Mouse (Mus musculus) urinary bladder, postnatal 14 days (tissue): ENCODE data around the gene Cd5.
A peak's percentile ranks its signal among the peaks of the same experiment; 100 is the strongest.

ENCODE experiments used
- DNase-seq: peaks from one replicate; pipeline ENCODE4 v3.0.0; 2021; ENCODE audit warnings: low spot score

The Cd5 gene

GRCm38 (mm10) chr19:10758708-10759107 lies 19.9 kb upstream of the Cd5 start:
- no peak for DNase-seq

DNA sequence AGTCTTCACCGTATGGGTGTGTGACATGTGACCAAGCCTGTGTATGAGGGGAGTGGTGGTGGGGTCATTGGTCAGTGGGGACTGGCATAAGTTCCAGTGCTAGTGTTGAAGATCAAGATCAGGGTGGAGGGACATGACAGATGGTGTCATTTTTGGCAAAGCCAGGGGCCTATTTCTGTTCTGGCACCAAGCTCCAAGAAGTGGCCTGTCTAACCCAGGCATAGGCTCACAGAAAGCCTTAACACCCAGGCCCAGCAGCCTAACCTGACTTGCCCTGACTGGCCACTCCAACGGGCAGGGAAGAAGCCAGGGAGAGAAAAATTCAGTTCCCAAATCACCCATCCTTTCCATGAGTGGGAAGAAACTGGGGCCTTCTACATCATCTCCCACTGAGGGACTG lies 18.7 kb upstream of the Cd5 start:
- no peak for DNase-seq

- no peak for DNase-seq
Measured at GRCm38 (mm10) chr19:10757125-10757524, 18.3 kb upstream of the Cd5 start.

DNA sequence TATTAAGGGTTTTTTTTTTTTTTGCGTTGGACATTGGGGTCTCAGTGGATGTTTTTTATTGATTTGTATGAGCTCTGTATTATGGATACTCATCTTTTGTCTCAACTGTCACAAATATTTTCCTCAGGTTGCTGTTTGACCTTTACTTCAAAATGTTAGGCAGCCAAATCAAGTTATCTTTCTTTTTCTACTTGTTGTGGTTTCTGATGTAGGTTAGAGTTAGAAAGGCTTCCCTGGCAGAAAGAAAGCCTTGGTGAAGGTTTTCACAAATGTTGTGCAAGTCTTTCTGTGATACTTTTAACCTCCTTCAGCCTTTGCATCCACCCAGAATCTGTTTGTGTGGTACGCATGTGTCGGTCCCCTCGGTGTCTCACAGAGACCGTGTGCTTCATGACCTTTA lies 13.8 kb upstream of the Cd5 start:
- DNase-seq = no peak

GRCm38 (mm10) chr19:10752106-10752505 lies 13.3 kb upstream of the Cd5 start:
- no peak for DNase-seq

- no peak for DNase-seq
Measured at GRCm38 (mm10) chr19:10751607-10752006, 12.8 kb upstream of the Cd5 start.

DNA sequence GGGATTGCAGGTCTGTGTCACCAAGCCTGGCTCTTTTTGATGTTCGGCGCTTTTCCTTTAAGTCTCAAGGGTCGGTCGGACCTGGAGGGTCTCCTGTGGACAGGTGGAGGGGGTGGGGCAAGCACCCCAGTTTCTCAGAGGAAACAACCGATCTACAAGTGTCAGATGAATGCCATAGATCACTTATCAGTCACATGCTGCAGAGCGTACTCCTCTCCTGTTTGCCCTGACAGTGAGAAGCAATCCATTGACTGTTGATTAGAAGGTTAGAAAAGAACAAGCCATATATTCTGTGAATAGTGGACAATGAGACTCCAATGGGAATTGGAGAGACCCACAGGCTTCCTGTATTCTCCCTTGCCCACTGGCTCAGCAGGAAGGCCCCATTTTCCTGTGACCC lies 11.4 kb upstream of the Cd5 start:
- DNase-seq = no peak

DNA sequence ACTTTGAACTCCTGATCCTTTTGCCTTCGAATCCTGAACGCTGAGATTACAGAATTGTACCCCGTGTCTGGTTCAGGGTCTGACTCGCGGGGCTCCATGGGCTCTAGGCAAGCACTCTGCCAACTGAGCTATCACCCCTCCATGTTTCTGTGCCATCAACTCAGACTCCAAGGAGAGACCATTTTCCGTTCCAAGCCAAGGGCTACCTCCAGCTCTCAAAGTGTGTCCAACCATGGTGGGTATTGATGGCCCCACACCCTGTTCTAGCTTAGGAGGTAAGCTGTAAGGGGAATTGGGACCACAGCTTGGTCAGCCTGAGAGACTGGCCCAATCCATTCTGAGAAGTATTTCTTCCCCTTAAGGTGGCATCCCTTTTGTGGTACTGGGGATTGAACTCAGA lies 10.5 kb upstream of the Cd5 start:
- DNase-seq = no peak

GRCm38 (mm10) chr19:10748401-10749102 lies 9.8 kb upstream of the Cd5 start:
- DNase-seq = no peak

DNA sequence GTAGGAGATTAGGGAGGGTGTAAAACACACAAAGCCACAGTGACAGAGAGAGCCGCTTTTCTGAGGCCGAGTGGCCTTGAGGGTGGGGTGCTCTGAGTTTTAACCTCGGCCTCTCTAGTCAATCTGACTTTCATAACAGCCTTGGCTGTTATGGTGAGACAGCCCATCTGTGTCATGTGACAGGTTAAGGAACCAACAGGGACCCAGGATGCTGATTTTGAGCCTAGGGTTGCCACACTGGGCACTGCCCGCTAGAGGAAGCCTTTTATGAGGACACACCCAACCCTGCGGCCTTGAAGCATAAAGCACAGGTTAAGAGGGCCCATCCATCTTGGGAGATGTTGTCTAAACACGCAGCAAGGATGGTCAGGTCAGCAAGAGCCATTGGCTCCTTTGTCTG lies 8.9 kb upstream of the Cd5 start:
- DNase-seq = no peak

DNA sequence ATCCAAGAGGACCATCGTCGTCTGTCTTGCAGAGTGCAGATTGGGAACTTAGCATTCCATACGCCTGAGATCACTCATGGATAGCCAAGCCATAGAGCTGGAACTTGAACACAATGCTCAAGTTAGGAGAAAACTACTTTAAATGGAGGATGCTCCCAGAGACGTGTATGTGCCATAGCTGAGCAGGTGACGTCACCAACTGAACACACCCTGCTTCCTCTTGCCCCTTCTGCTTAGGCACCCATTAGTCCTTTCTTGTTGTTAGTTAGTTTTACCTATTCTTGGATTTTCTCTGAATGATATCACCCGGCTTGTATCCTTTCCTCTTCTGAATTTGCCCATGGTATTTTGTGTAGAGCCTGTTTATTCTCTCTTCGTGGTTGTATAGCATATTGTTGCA lies 8.4 kb upstream of the Cd5 start:
- no peak for DNase-seq

GRCm38 (mm10) chr19:10742565-10742964 lies 3.8 kb upstream of the Cd5 start:
- no peak for DNase-seq

DNA sequence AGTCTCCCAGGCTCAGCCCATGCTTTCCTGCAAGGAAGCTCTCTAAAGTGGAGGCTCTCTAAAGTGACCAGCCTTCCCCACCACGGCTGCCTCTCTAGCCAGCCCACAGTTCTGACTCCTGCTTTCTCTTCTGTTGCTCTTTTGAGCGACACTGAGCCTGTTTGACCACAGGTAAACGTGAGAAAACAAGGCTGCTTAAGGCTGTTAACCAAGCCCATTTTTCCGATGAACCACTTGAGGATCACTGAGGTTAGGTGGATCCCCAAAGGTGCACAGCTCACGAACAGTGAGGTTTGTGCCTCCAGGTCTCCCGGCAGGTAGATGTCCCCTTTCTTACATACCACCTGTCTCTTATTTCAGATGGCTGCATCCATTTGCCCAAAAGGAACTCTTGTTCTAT lies 3.3 kb upstream of the Cd5 start:
- no peak for DNase-seq

- DNase-seq = peak; percentile 74
Measured at GRCm38 (mm10) chr19:10740641-10741440, 2.0 kb upstream of the Cd5 start.

DNA sequence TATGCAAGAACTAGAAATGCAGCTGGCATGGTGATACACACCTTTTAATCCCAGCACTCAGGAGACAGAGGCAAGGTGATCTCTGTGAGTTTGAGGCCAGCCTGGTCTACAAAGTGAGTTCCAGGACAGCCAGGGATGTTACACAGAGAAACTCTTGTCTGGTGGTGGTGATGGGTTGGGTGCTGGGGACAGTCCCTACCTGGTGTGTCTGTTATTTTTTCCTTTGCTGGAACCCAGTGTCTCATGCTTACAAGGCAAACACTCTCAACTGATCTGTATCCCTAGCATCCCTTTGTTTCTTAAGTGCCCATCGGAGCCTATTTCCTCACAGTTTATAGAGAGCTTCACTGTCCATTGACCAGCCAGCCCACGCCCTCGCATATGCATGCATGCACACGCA lies 1.1 kb upstream of the Cd5 start:
- no peak for DNase-seq

GRCm38 (mm10) chr19:10738038-10738437 lies 764 bp downstream of the Cd5 start:
- no peak for DNase-seq

GRCm38 (mm10) chr19:10735861-10736260 lies 2.9 kb downstream of the Cd5 start:
- DNase-seq = no peak

DNA sequence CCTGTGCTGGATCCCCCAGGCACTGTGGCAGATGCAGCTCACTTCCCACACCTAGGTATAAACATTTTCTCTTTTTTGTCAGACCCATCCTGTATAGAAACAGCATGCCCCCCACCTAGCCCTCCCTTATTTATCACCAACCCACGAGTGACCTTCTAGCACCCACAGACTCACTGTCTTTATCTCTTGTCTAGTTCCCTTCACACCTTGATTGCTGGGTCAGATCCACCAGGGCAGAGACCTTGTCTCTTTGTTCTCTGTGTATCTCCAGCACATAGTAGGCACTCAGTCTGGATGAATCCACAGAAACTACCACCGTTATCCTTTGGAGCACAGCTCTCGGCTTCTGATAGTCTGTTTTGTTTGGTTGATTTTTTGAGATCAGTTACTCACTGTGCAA lies 3.7 kb downstream of the Cd5 start:
- DNase-seq = no peak

GRCm38 (mm10) chr19:10734554-10734953 lies 4.2 kb downstream of the Cd5 start:
- DNase-seq = no peak

GRCm38 (mm10) chr19:10733501-10734127 lies 5.2 kb downstream of the Cd5 start:
- DNase-seq = no peak

GRCm38 (mm10) chr19:10732741-10733140 lies 6.1 kb downstream of the Cd5 start:
- no peak for DNase-seq

- no peak for DNase-seq
Measured at GRCm38 (mm10) chr19:10731975-10732374, 6.8 kb downstream of the Cd5 start.

DNA sequence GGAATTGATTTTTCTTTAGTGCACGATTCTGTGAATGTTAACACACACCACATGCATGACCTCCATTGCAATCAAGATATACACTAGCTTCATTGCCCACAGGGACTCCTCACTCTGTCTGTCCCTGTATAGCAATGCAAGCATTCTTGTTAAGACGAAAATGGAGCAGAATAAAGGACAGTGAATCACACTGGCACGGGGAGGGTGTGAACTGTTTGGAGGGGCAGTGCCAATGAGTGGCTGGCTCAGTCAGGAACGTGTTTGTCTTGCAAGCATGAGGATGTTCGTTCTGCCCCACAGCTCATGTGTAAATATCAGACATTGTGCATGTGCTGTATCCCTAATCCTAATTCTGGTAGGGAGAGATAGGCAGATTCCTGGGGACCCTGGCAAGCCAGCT lies 8.3 kb downstream of the Cd5 start:
- DNase-seq = no peak
